Mouse (Mus musculus) hindbrain, postnatal 0 days (tissue): Measurements from ENCODE around the gene Tulp2. TPM values are rescaled to one million over a fixed set of nuclear protein-coding genes. Genes with fewer than 3 reads are reported as not detected.
"Not testable (repeated sequence)": the region's sequence is repeated elsewhere in the genome, so short reads cannot be mapped to it uniquely, and the experiment has no call there.

Source experiments
- ATAC-seq: fragments of 200-750 bp; cut with Nextera tagmentation; 2 replicates; pipeline ENCODE4 v1.8.0; 2017; ENCODE audit warnings: mild to moderate bottlenecking, moderate TSS enrichment, moderate library complexity
- DNase-seq: peaks from one replicate; pipeline ENCODE4 v3.0.0-alpha.2; 2015; ENCODE audit warnings: low spot score
- H3K27ac ChIP-seq: fragments of 300-500 bp; sonication (generic); 2 replicates; pipeline ENCODE4 v1.5.1; 2014; ENCODE audit warnings: mild to moderate bottlenecking
- H3K27me3 ChIP-seq: fragments of 300-500 bp; sonication (generic); 2 replicates; pipeline ENCODE4 v1.6.1; 2014; ENCODE audit warnings: low read length, mixed read lengths; ENCODE audit not compliant: insufficient read depth
- H3K36me3 ChIP-seq: fragments of 300-500 bp; sonication (generic); 2 replicates; pipeline ENCODE4 v1.6.1; 2014; ENCODE audit warnings: low read length, mixed read lengths; ENCODE audit not compliant: insufficient read depth
- H3K4me1 ChIP-seq: fragments of 300-500 bp; sonication (generic); 2 replicates; pipeline ENCODE4 v1.6.1; 2014; ENCODE audit warnings: antibody characterized with exemption, low read length, mixed read lengths; ENCODE audit not compliant: insufficient read depth
- H3K4me2 ChIP-seq: fragments of 300-500 bp; sonication (generic); 2 replicates; pipeline ENCODE4 v1.6.1; 2014; ENCODE audit warnings: low read depth, mild to moderate bottlenecking, low read length, moderate library complexity, mixed read lengths
- H3K4me3 ChIP-seq: fragments of 300-500 bp; sonication (generic); 2 replicates; pipeline ENCODE4 v1.5.1; 2014; ENCODE audit warnings: low read length
- H3K9ac ChIP-seq: fragments of 300-500 bp; sonication (generic); replicated peaks from 2 replicates; pipeline ENCODE4 v1.6.1; 2014; ENCODE audit warnings: mild to moderate bottlenecking, low read length, moderate library complexity, mixed read lengths
- H3K9me3 ChIP-seq: fragments of 300-500 bp; sonication (generic); 2 replicates; pipeline ENCODE4 v1.6.1; 2016; ENCODE audit warnings: low read length, mixed read lengths
- CTCF ChIP-seq: IDR thresholded peaks from 2 replicates; pipeline ENCODE4 v1.5.1; 2016; ENCODE audit warnings: antibody characterized with exemption, control low read depth, low read depth
- WGBS: fragments of 180-500 bp; shearing (Covaris S2); extraction: QIAGEN DNeasy Blood & Tissue Kit; methylation state at CpG from one replicate; pipeline ENCODE4 v1.1.7; 2014; 5-methylcytosine and 5-hydroxymethylcytosine counted together
- polyA plus RNA-seq: library from polyadenylated mRNA; unstranded; fragments of >200 nt; fragmentation: Nextera tagmentation; extraction: Ambion mirVana; gene quantifications from 2 replicates; pipeline ENCODE4 v1.2.1, GENCODE M21; 2015
- total RNA-seq: library from RNA; depleted of rRNA; stranded (reverse); fragments of >200 nt; gene quantifications from 2 replicates; pipeline ENCODE4 v1.2.3, GENCODE M21; 2014

The Tulp2 gene
- total and polyA plus RNA-seq, 2 experiments from 2014 or later: 0.21 TPM

- Histone ChIP-seq H3K4me1 (peaks cover 19% of the 10 kb centered on the region), H3K9ac (peak overlapping the region; percentile 41; the same call in 1 of the 2 replicates), H3K36me3 (peaks cover 17% of the 10 kb centered on the region)
These were observed 21.3 kb upstream of the Tulp2 start for GRCm38 (mm10) chr7:45460377-45460776.

DNA sequence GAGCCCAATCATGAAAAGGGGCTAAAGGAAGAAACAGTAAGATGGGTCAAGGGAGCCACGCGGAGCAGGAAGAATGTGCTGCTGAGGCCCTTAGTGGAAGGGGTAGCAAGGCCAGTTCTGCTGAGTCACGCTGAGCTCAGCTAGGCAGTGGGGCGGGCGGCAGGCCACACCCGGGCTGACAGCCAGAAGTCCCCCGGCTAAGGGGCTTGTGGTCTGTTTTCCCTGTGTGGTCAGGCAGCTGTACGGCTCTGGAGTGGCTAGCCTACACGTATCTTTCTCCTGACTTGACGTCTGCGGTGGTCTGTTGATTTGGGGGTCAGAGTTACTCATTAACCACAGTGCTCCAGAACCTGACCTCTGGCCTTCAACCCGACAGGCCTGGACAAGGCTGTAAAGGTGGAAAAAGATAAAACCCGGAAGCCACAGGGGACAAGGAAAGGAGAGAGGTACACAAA, 20.8 kb upstream of the Tulp2 start:
- TF ChIP-seq CTCF: no peak
- Histone ChIP-seq H3K4me1 (peaks cover 24% of the 10 kb centered on the region), H3K4me2 (no peak overlapping the region), H3K9ac (no peak overlapping the region), H3K36me3 (peaks cover 13% of the 10 kb centered on the region), H3K9me3 (no peaks in the 10 kb centered on the region), H3K27me3 (no peaks in the 10 kb centered on the region), H3K4me3 (no peak overlapping the region), H3K27ac (peak overlapping the region; percentile 87)
- WGBS: 21% methylated on average over 13 of the region's 13 CpGs
- ATAC-seq (no peak), DNase-seq (peak; percentile 74)

More at GRCm38 (mm10) chr7:45460377-45460776, 21.3 kb upstream of the Tulp2 start:
- peak; percentile 9 for DNase-seq
- no peak for ATAC-seq
- WGBS: 67% methylated on average over 7 of the region's 7 CpGs
- H3K9me3 ChIP-seq: no peaks in the 10 kb centered on the region
- TF ChIP-seq CTCF: no peak
- H3K27ac ChIP-seq: peak overlapping the region; percentile 87
- H3K4me3 ChIP-seq: peak overlapping the region; percentile 50
- H3K27me3 ChIP-seq: no peaks in the 10 kb centered on the region
- peak overlapping the region; percentile 54 for H3K4me2 ChIP-seq

- no peak overlapping the region for H3K4me2 ChIP-seq
- peak overlapping the region; percentile 87 for H3K27ac ChIP-seq
- no peaks in the 10 kb centered on the region for H3K27me3 ChIP-seq
- DNase-seq (peak; percentile 14), ATAC-seq (no peak)
- no peak overlapping the region for H3K4me3 ChIP-seq
- no peak overlapping the region for H3K9ac ChIP-seq
- H3K36me3 ChIP-seq: peaks cover 13% of the 10 kb centered on the region
- TF ChIP-seq CTCF: no peak
- H3K4me1 ChIP-seq: peaks cover 27% of the 10 kb centered on the region
- WGBS: 55% methylated on average over 4 of the region's 5 CpGs
- no peaks in the 10 kb centered on the region for H3K9me3 ChIP-seq
These were observed 20.4 kb upstream of the Tulp2 start for GRCm38 (mm10) chr7:45461326-45461725.

DNA sequence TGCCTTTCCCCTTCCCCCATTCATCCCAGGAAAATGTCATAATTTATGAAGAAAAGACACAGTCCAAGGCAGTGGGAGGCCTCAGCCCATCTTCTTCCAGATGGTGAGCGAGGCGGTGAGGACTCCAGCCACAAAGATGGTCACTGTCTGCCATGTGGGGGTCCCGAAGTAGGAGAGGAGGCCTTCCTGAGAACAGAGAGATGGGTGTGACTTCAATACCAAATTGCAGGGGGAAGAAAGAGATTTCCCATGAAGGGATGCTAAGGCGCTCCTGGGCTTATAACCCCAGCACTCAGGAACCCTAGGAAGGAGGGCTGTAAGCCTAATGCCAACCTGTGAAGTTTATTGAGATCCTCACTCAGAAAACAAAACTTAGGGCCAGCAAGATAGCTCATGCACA, 19.9 kb upstream of the Tulp2 start:
- ATAC-seq (no peak), DNase-seq (no peak)
- Histone ChIP-seq H3K27ac (peak overlapping the region; percentile 38; the same call in 1 of the 2 replicates), H3K9ac (no peak overlapping the region), H3K4me1 (peaks cover 26% of the 10 kb centered on the region), H3K4me2 (no peak overlapping the region), H3K27me3 (no peaks in the 10 kb centered on the region), H3K9me3 (no peaks in the 10 kb centered on the region), H3K36me3 (peaks cover 13% of the 10 kb centered on the region), H3K4me3 (no peak overlapping the region)
- no peak for TF ChIP-seq CTCF
- 86% methylated on average over 4 of the region's 4 CpGs for WGBS

DNA sequence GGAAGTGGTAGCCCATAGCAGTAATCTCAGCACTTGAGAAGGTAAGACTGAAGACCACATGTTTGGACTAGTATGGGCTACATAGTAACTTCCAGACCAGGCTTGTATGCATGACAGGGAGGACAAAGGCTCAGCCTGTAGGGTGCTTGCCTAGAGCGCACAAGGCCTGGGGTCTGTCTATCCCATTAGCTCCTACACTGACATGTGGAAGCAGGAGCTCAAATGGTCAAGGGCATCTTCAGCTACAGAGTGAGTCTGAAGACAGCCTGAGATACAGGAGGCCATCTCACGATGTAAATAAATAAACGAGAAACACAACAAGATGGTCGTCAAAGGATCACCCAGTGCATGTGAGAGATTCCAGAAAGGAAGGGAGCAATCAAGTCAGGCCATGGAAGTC, 19.4 kb upstream of the Tulp2 start:
- 87% methylated on average over 4 of the region's 4 CpGs for WGBS
- Histone ChIP-seq H3K27me3 (no peaks in the 10 kb centered on the region), H3K36me3 (peaks cover 13% of the 10 kb centered on the region), H3K4me1 (peaks cover 21% of the 10 kb centered on the region), H3K27ac (no peak overlapping the region), H3K4me3 (no peak overlapping the region), H3K9ac (no peak overlapping the region), H3K4me2 (no peak overlapping the region), H3K9me3 (no peaks in the 10 kb centered on the region)
- no peak for DNase-seq
- ATAC-seq: no peak
- no peak for TF ChIP-seq CTCF

GRCm38 (mm10) chr7:45462868-45463267, 18.8 kb upstream of the Tulp2 start:
- not testable (repeated sequence) for H3K27me3 ChIP-seq, ATAC-seq, H3K9ac ChIP-seq, H3K4me2 ChIP-seq, H3K27ac ChIP-seq, H3K9me3 ChIP-seq, DNase-seq, H3K4me3 ChIP-seq
- Histone ChIP-seq H3K4me1 (peaks cover 17% of the 10 kb centered on the region), H3K36me3 (peaks cover 13% of the 10 kb centered on the region)
- 80% methylated on average over 4 of the region's 4 CpGs for WGBS
- peak; percentile 35; the same call in 1 of the 2 replicates for TF ChIP-seq CTCF

- no peak for DNase-seq
- no peak overlapping the region for H3K4me2 ChIP-seq
- peaks cover 13% of the 10 kb centered on the region for H3K36me3 ChIP-seq
- peaks cover 17% of the 10 kb centered on the region for H3K4me1 ChIP-seq
- H3K27me3 ChIP-seq: no peaks in the 10 kb centered on the region
- no peak overlapping the region for H3K9ac ChIP-seq
- H3K27ac ChIP-seq: no peak overlapping the region
- 95% methylated on average over 7 of the region's 7 CpGs for WGBS
- ATAC-seq: no peak
- TF ChIP-seq CTCF: no peak
- no peak overlapping the region for H3K4me3 ChIP-seq
- H3K9me3 ChIP-seq: no peaks in the 10 kb centered on the region
These were observed 17.5 kb upstream of the Tulp2 start for GRCm38 (mm10) chr7:45463987-45464778.
